Mouse (Mus musculus): ENCODE results near the gene Nptxr.
"Not testable (repeated sequence)": the region's sequence is repeated elsewhere in the genome, so short reads cannot be mapped to it uniquely, and the experiment has no call there.

Nptxr gene

GRCm38 (mm10) chr15:79822265-79823199, 18.0 kb upstream of the Nptxr start:
- DNase-seq = peak in 1 of 2 experiments; percentile 49

DNA sequence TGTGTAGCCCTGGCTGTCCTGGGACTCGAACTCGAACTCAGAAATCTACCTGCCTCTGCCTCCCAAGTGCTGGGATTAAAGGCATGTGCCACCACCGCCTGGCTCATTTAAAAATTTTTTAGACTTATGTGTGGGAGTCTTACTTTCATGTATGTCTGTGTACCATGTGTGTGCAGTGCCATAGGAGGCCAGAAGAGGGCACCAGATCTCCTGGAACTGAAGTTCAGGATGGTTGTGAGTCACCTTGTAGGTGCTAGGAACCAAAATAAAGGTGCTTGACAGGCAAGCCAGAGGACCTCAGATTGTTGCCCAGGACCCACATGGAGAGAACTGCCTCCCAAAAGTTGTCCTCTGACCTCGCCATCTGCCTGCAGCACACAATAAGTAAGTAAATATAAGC, 13.8 kb upstream of the Nptxr start:
- DNase-seq = peak in 1 of 2 experiments; percentile 20

- peak in 1 of 2 experiments; percentile 10 for DNase-seq
Observed at GRCm38 (mm10) chr15:79813666-79814258, 9.2 kb upstream of the Nptxr start.

GRCm38 (mm10) chr15:79812840-79813239, 8.3 kb upstream of the Nptxr start:
- DNase-seq = not testable (repeated sequence)

- DNase-seq = no peak
Observed at GRCm38 (mm10) chr15:79810997-79811396, 6.4 kb upstream of the Nptxr start.

- DNase-seq = no peak
Observed at GRCm38 (mm10) chr15:79810061-79810460, 5.5 kb upstream of the Nptxr start.

DNA sequence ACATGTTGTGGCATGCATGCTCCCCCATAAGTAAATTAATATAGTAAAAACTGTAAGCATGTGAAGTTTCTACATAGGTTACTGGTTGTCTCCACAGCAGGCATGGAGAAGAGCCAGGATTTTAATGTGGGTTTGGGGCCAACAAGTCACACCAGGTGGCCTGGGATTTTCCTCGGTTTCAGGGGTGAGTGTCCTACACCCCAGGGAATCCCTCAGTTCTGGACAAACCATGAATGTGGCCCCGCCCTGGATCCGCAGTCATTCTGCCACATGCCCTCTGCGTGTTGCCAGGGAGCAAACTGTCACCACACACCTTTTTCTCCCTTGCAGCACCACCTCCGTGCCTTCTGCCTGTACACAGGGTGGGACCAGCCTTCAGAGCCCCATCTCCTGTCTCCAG, 4.1 kb upstream of the Nptxr start:
- no peak for DNase-seq

GRCm38 (mm10) chr15:79808114-79808513, 3.5 kb upstream of the Nptxr start:
- peak; percentile 54 to 65 for DNase-seq

GRCm38 (mm10) chr15:79807050-79807449, 2.5 kb upstream of the Nptxr start:
- no peak for DNase-seq

GRCm38 (mm10) chr15:79805246-79805645, 680 bp upstream of the Nptxr start:
- no peak for DNase-seq

GRCm38 (mm10) chr15:79803533-79804351, 824 bp downstream of the Nptxr start:
- peak; percentile 46 to 65 for DNase-seq

- DNase-seq = no peak
Observed at GRCm38 (mm10) chr15:79802304-79802703, 2.3 kb downstream of the Nptxr start.

- DNase-seq = no peak
Observed at GRCm38 (mm10) chr15:79801646-79802045, 2.9 kb downstream of the Nptxr start.

GRCm38 (mm10) chr15:79800701-79801100, 3.9 kb downstream of the Nptxr start:
- DNase-seq = no peak

DNA sequence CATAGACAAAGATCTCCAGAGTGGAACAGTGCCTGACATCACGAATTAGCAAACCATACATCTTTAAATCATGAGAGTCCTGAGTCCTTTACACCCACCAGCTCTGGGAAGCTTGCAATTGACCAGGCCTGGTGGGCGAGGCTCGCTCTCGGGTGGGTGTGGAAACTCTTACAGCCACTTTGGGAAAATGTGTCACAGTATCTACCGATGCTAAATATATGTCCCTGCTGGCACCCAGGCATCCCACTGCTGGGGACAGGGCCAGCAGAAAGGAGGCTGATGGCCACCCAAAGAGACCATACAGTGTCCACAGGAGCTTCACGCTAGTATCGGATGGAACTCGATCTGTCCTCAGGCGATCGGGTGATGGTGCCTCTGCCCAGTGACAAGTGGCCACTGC, 6.0 kb downstream of the Nptxr start:
- no peak for DNase-seq

DNA sequence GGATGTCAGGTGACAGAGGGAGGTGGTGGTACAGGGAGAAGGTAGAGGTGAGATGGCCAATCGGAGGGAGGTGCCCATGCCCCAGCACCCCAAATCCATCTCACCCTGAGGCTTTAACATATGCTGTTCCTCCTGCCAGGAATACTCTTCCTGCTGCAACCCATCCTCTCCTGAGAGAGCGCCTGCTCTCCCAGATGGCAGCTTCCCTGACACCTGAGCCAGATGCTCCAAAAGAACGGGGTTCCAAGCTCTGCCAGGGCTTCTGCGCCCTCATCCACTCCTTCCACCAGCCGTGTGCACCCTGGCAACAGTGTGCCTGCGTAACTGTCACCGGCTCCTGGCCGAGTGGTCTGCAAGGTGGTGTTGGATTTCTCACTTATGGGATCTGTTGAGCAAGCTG, 6.9 kb downstream of the Nptxr start:
- no peak for DNase-seq

DNA sequence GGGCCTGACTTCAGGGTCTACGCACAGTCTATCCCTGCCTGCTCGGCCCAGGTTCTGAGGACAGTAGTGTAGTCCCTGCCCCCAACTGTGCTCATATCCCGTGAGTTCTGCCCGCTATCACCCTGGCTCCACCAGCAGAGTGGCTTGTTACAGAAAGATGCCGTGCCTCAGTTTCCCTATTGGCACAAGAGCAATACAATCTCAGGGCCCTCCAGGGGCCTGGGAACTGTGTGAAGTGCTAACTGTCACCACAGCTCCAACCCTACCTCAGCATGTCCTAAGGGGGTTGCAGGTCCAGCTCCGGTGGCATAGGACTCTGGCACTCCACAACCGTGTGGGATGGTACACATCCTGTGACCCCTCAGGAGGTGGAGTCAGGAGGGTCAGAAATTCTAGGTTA, 7.5 kb downstream of the Nptxr start:
- DNase-seq = no peak

DNA sequence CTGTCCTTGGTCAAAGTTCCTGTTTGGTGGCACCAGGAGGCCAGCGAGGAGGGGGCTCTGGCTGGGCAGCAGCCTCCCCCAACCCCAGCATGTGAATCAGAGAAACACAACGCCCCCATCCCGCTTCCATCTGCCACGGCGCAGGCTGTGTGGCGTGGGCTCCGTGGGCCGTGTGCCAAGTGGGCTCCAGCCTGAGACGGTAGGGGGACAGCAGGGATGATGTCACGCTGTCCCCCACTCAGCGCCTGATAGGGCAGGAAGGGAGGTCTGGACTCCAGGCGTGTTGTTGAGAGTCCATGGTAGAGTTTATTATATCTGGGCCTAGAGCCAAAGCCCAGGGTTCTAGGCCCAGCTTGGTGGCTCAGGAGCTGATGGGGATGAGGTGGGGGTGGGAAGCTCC, 8.3 kb downstream of the Nptxr start:
- no peak for DNase-seq

DNA sequence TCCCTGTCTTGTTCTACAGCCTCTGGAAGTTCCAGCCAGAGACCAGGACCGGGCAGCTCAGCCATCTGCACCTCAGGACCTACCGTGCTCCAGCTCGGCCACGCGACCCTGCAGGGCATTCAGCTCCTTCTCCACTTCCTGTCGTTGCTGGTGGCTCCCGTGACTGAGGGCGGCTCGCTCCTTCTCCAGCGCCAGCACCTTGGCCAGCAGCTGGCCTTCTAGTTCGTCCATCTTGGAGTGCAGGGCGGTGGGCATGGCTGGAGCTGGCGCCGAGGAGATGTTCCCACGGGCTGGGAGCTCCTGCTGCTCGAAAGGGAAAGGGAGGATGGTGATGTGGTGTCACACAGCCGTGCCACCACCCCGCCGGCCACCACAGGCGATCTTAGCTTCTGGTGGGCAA, 10.4 kb downstream of the Nptxr start:
- DNase-seq = peak; percentile 66 to 71

GRCm38 (mm10) chr15:79793076-79793475, 11.5 kb downstream of the Nptxr start:
- DNase-seq = no peak

- peak; percentile 38 to 43 for DNase-seq
Observed at GRCm38 (mm10) chr15:79792455-79792854, 12.1 kb downstream of the Nptxr start.

DNA sequence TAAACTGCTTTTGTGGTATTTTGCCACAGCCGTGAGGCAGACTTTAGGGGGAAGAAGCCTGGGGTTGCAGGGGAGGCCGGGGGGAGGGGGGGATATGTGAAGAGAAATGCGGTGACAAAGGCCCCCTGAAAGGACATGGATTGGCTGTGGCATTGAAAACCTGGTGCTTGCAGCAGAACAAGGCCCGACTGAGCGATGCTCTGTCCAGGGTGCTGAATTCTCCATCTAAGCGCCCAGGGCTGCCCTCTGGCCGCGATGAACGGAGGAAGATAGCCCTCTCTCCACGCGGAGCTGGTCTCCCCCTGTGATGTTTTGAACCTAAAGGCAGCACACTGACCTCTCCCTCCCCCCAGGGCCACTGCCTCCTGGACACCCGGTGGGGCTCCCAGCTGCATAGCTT, 13.1 kb downstream of the Nptxr start:
- peak; percentile 88 for DNase-seq

GRCm38 (mm10) chr15:79790905-79791304, 13.7 kb downstream of the Nptxr start:
- no peak for DNase-seq
